Mouse (Mus musculus): Measurements from ENCODE around the gene Set. TPM values are rescaled to one million over a fixed set of nuclear protein-coding genes. Genes with fewer than 3 reads are reported as not detected.

Gene Set
- polyA plus RNA-seq, 1 experiment from 2014 or later: 754 TPM

GRCm38 (mm10) chr2:30092280-30092918 lies 35.2 kb downstream of the Set start:
- DNase-seq (ENCODE audit: low spot score, missing footprints) (peak; percentile 87), ATAC-seq (ENCODE audit: low FRiP score) (no peak)
- peak overlapping the region; percentile 67; the same call in 1 of the 2 replicates for H3K4me2 ChIP-seq
- peaks cover 9% of the 10 kb centered on the region for H3K4me1 ChIP-seq (ENCODE audit: control insufficient read depth, insufficient read depth, low read length)
- 48% methylated on average over 6 of the region's 6 CpGs for WGBS
- no peak overlapping the region for H3K27ac ChIP-seq (ENCODE audit: low read depth, low read length)
- H3K27me3 ChIP-seq (ENCODE audit: control insufficient read depth, insufficient read depth, low read length): no peaks in the 10 kb centered on the region
- H3K9ac ChIP-seq (ENCODE audit: low read length): no peak overlapping the region
- peak overlapping the region; percentile 61; the same call in 1 of the 2 replicates for H3K4me3 ChIP-seq (ENCODE audit: low read depth, low read length)
- no peaks in the 10 kb centered on the region for H3K9me3 ChIP-seq (ENCODE audit: control insufficient read depth, low read length)
- no peaks in the 10 kb centered on the region for H3K36me3 ChIP-seq (ENCODE audit: control insufficient read depth, insufficient read depth, low read length)

GRCm38 (mm10) chr2:30093471-30094207 lies 36.5 kb downstream of the Set start, which contains the start of gene Zdhhc12:
TSS of gene Zdhhc12 (minus strand) at chr2:30093648.
- Histone ChIP-seq H3K4me2 (peak within 1 kb of the TSS; percentile 67), H3K9ac (ENCODE audit: low read length) (peak within 1 kb of the TSS; percentile 64), H3K27me3 (ENCODE audit: control insufficient read depth, insufficient read depth, low read length) (no peaks in the 10 kb centered on the region), H3K36me3 (ENCODE audit: control insufficient read depth, insufficient read depth, low read length) (no peaks in the 10 kb centered on the region), H3K27ac (ENCODE audit: low read depth, low read length) (no peak within 1 kb of the TSS), H3K9me3 (ENCODE audit: control insufficient read depth, low read length) (no peaks in the 10 kb centered on the region), H3K4me3 (ENCODE audit: low read depth, low read length) (peak within 1 kb of the TSS; percentile 61), H3K4me1 (ENCODE audit: control insufficient read depth, insufficient read depth, low read length) (peaks cover 9% of the 10 kb centered on the region)
- DNase-seq (ENCODE audit: low spot score, missing footprints) (peak; percentile 97), ATAC-seq (ENCODE audit: low FRiP score) (peak; percentile 96)
- whole genome bisulfite sequencing: under 1% methylated on average over 37 of the region's 51 CpGs

- Histone ChIP-seq H3K36me3 (ENCODE audit: control insufficient read depth, insufficient read depth, low read length) (no peaks in the 10 kb centered on the region), H3K27me3 (ENCODE audit: control insufficient read depth, insufficient read depth, low read length) (no peaks in the 10 kb centered on the region), H3K27ac (ENCODE audit: low read depth, low read length) (no peak overlapping the region), H3K9me3 (ENCODE audit: control insufficient read depth, low read length) (no peaks in the 10 kb centered on the region), H3K4me1 (ENCODE audit: control insufficient read depth, insufficient read depth, low read length) (peaks cover 9% of the 10 kb centered on the region), H3K4me2 (peak overlapping the region; percentile 67), H3K9ac (ENCODE audit: low read length) (peak overlapping the region; percentile 64), H3K4me3 (ENCODE audit: low read depth, low read length) (peak overlapping the region; percentile 61)
- ATAC-seq (ENCODE audit: low FRiP score) (no peak), DNase-seq (ENCODE audit: low spot score, missing footprints) (no peak)
- 4% methylated on average over 13 of the region's 13 CpGs for WGBS
Measured at GRCm38 (mm10) chr2:30094208-30094588, 37.0 kb downstream of the Set start.

- H3K9ac ChIP-seq (ENCODE audit: low read length): no peak overlapping the region
- H3K4me2 ChIP-seq: no peak overlapping the region
- no peaks in the 10 kb centered on the region for H3K36me3 ChIP-seq (ENCODE audit: control insufficient read depth, insufficient read depth, low read length)
- ATAC-seq (ENCODE audit: low FRiP score) (no peak), DNase-seq (ENCODE audit: low spot score, missing footprints) (no peak)
- H3K4me1 ChIP-seq (ENCODE audit: control insufficient read depth, insufficient read depth, low read length): peaks cover 9% of the 10 kb centered on the region
- 79% methylated on average over 2 of the region's 2 CpGs for WGBS
- H3K4me3 ChIP-seq (ENCODE audit: low read depth, low read length): no peak overlapping the region
- H3K9me3 ChIP-seq (ENCODE audit: control insufficient read depth, low read length): no peaks in the 10 kb centered on the region
- H3K27me3 ChIP-seq (ENCODE audit: control insufficient read depth, insufficient read depth, low read length): no peaks in the 10 kb centered on the region
- no peak overlapping the region for H3K27ac ChIP-seq (ENCODE audit: low read depth, low read length)
Measured at GRCm38 (mm10) chr2:30095882-30096527, 38.8 kb downstream of the Set start.

GRCm38 (mm10) chr2:30100214-30100613 lies 43.0 kb downstream of the Set start:
- no peaks in the 10 kb centered on the region for H3K27me3 ChIP-seq (ENCODE audit: control insufficient read depth, insufficient read depth, low read length)
- DNase-seq (ENCODE audit: low spot score, missing footprints): no peak
- H3K36me3 ChIP-seq (ENCODE audit: control insufficient read depth, insufficient read depth, low read length): peaks cover 6% of the 10 kb centered on the region; the same call in 1 of the 2 replicates
- no peak overlapping the region for H3K4me2 ChIP-seq
- H3K9ac ChIP-seq (ENCODE audit: low read length): no peak overlapping the region
- H3K4me3 ChIP-seq (ENCODE audit: low read depth, low read length): no peak overlapping the region
- 79% methylated on average over 4 of the region's 4 CpGs for WGBS
- no peak overlapping the region for H3K27ac ChIP-seq (ENCODE audit: low read depth, low read length)
- H3K4me1 ChIP-seq (ENCODE audit: control insufficient read depth, insufficient read depth, low read length): no peaks in the 10 kb centered on the region
- no peaks in the 10 kb centered on the region for H3K9me3 ChIP-seq (ENCODE audit: control insufficient read depth, low read length)
- no peak for ATAC-seq (ENCODE audit: low FRiP score)

GRCm38 (mm10) chr2:30106364-30106763 lies 49.2 kb downstream of the Set start:
- H3K9ac ChIP-seq (ENCODE audit: low read length): no peak overlapping the region
- peaks cover 13% of the 10 kb centered on the region for H3K36me3 ChIP-seq (ENCODE audit: control insufficient read depth, insufficient read depth, low read length)
- no peaks in the 10 kb centered on the region for H3K4me1 ChIP-seq (ENCODE audit: control insufficient read depth, insufficient read depth, low read length)
- no peak overlapping the region for H3K27ac ChIP-seq (ENCODE audit: low read depth, low read length)
- no peak overlapping the region for H3K4me2 ChIP-seq
- DNase-seq (ENCODE audit: low spot score, missing footprints) (peak; percentile 92), ATAC-seq (ENCODE audit: low FRiP score) (no peak)
- no peaks in the 10 kb centered on the region for H3K27me3 ChIP-seq (ENCODE audit: control insufficient read depth, insufficient read depth, low read length)
- no peak overlapping the region for H3K4me3 ChIP-seq (ENCODE audit: low read depth, low read length)
- no peaks in the 10 kb centered on the region for H3K9me3 ChIP-seq (ENCODE audit: control insufficient read depth, low read length)

- H3K4me1 ChIP-seq (ENCODE audit: control insufficient read depth, insufficient read depth, low read length): no peaks in the 10 kb centered on the region
- 91% methylated on average over 5 of the region's 5 CpGs for WGBS
Measured at GRCm38 (mm10) chr2:30107646-30108045, 50.5 kb downstream of the Set start.

GRCm38 (mm10) chr2:30108260-30108659 lies 51.1 kb downstream of the Set start:
- Histone ChIP-seq H3K4me1 (ENCODE audit: control insufficient read depth, insufficient read depth, low read length) (no peaks in the 10 kb centered on the region), H3K27ac (ENCODE audit: low read depth, low read length) (no peak overlapping the region), H3K9me3 (ENCODE audit: control insufficient read depth, low read length) (no peaks in the 10 kb centered on the region), H3K4me2 (no peak overlapping the region), H3K9ac (ENCODE audit: low read length) (no peak overlapping the region), H3K4me3 (ENCODE audit: low read depth, low read length) (no peak overlapping the region), H3K36me3 (ENCODE audit: control insufficient read depth, insufficient read depth, low read length) (peaks cover 11% of the 10 kb centered on the region), H3K27me3 (ENCODE audit: control insufficient read depth, insufficient read depth, low read length) (no peaks in the 10 kb centered on the region)
- ATAC-seq (ENCODE audit: low FRiP score) (no peak), DNase-seq (ENCODE audit: low spot score, missing footprints) (no peak)
- WGBS: 85% methylated on average over 4 of the region's 4 CpGs

More at GRCm38 (mm10) chr2:30107646-30108045, 50.5 kb downstream of the Set start:
- no peak overlapping the region for H3K4me3 ChIP-seq (ENCODE audit: low read depth, low read length)
- H3K36me3 ChIP-seq (ENCODE audit: control insufficient read depth, insufficient read depth, low read length): peaks cover 12% of the 10 kb centered on the region
- H3K4me2 ChIP-seq: no peak overlapping the region
- H3K9ac ChIP-seq (ENCODE audit: low read length): no peak overlapping the region
- DNase-seq (ENCODE audit: low spot score, missing footprints) (no peak), ATAC-seq (ENCODE audit: low FRiP score) (no peak)
- no peaks in the 10 kb centered on the region for H3K9me3 ChIP-seq (ENCODE audit: control insufficient read depth, low read length)
- no peak overlapping the region for H3K27ac ChIP-seq (ENCODE audit: low read depth, low read length)
- no peaks in the 10 kb centered on the region for H3K27me3 ChIP-seq (ENCODE audit: control insufficient read depth, insufficient read depth, low read length)

- no peak for ATAC-seq (ENCODE audit: low FRiP score)
- H3K4me1 ChIP-seq (ENCODE audit: control insufficient read depth, insufficient read depth, low read length): no peaks in the 10 kb centered on the region
- WGBS: 94% methylated on average over 2 of the region's 2 CpGs
- H3K4me3 ChIP-seq (ENCODE audit: low read depth, low read length): no peak overlapping the region
- H3K9ac ChIP-seq (ENCODE audit: low read length): no peak overlapping the region
- H3K27ac ChIP-seq (ENCODE audit: low read depth, low read length): no peak overlapping the region
- peaks cover 8% of the 10 kb centered on the region for H3K36me3 ChIP-seq (ENCODE audit: control insufficient read depth, insufficient read depth, low read length)
- DNase-seq (ENCODE audit: low spot score, missing footprints): peak; percentile 41
- H3K4me2 ChIP-seq: no peak overlapping the region
- H3K27me3 ChIP-seq (ENCODE audit: control insufficient read depth, insufficient read depth, low read length): no peaks in the 10 kb centered on the region
- no peaks in the 10 kb centered on the region for H3K9me3 ChIP-seq (ENCODE audit: control insufficient read depth, low read length)
Measured at GRCm38 (mm10) chr2:30111500-30111899, 54.3 kb downstream of the Set start.
